Mouse (Mus musculus) small intestine, adult 2 months (tissue): ENCODE data around the gene Mbd6. TPM values are rescaled to one million over a fixed set of nuclear protein-coding genes. Genes with fewer than 3 reads are reported as not detected.

Experiments
- H3K27ac ChIP-seq: fragments of 200-500 bp; 2 replicates; pipeline ENCODE4 v1.5.1; 2012; ENCODE audit warnings: low read depth, low read length, control low read depth, inconsistent platforms; ENCODE audit not compliant: insufficient read depth
- H3K27me3 ChIP-seq: fragments of 200-500 bp; 2 replicates; pipeline ENCODE4 v1.6.1; 2012; ENCODE audit warnings: mild to moderate bottlenecking, moderate library complexity, low read length, inconsistent platforms; ENCODE audit not compliant: control insufficient read depth, insufficient read depth
- H3K36me3 ChIP-seq: fragments of 200-500 bp; 2 replicates; pipeline ENCODE4 v1.6.1; 2012; ENCODE audit warnings: mild to moderate bottlenecking, low read length, control low read depth, inconsistent platforms; ENCODE audit not compliant: control insufficient read depth, insufficient read depth
- H3K4me1 ChIP-seq: fragments of 200-500 bp; 2 replicates; pipeline ENCODE4 v1.6.1; 2012; ENCODE audit warnings: low read length, inconsistent platforms, mixed read lengths; ENCODE audit not compliant: control insufficient read depth, insufficient read depth, insufficient read length
- H3K4me3 ChIP-seq: fragments of 200-500 bp; 2 replicates; pipeline ENCODE4 v1.5.1; 2012; ENCODE audit warnings: low read depth, mild to moderate bottlenecking, control low read depth, inconsistent platforms, low read length, moderate library complexity
- CTCF ChIP-seq: fragments of 200-500 bp; IDR thresholded peaks from 2 replicates; pipeline ENCODE4 v1.5.1; 2012; ENCODE audit warnings: low read depth, mild to moderate bottlenecking, control low read depth, inconsistent platforms, low read length, moderate library complexity, mixed read lengths; ENCODE audit not compliant: insufficient replicate concordance, insufficient read length; ENCODE audit errors: extremely low read depth
- POLR2A ChIP-seq: fragments of 200-500 bp; IDR thresholded peaks from 2 replicates; pipeline ENCODE4 v1.6.1; 2012; ENCODE audit warnings: low read depth, mild to moderate bottlenecking, control low read depth, inconsistent platforms, low read length, moderate library complexity
- WGBS: fragments of 180-500 bp; shearing (Covaris S2); methylation state at CpG from one replicate; pipeline ENCODE4 v1.1.7; 2018; 5-methylcytosine and 5-hydroxymethylcytosine counted together
- polyA plus RNA-seq: library from polyadenylated mRNA; depleted of rRNA; stranded (reverse); fragments of >200 nt; gene quantifications from 2 replicates; pipeline ENCODE4 v1.2.3, GENCODE M21; 2012

The Mbd6 gene
- polyA plus RNA-seq, 1 experiment: 76.2 TPM

GRCm38 (mm10) chr10:127286730-127287129 lies 2.1 kb downstream of the Mbd6 start:
- Histone ChIP-seq H3K4me1 (peaks cover 20% of the 10 kb centered on the region), H3K27me3 (no peaks in the 10 kb centered on the region), H3K27ac (peak overlapping the region; percentile 87; the same call in 1 of the 2 replicates), H3K36me3 (peaks cover 55% of the 10 kb centered on the region), H3K4me3 (peak overlapping the region; percentile 97)
- no peak for TF ChIP-seq POLR2A
- no peak for TF ChIP-seq CTCF
- 30% methylated on average over 7 of the region's 7 CpGs for WGBS

GRCm38 (mm10) chr10:127286194-127286593 lies 2.6 kb downstream of the Mbd6 start:
- Histone ChIP-seq H3K4me1 (peaks cover 20% of the 10 kb centered on the region), H3K36me3 (peaks cover 60% of the 10 kb centered on the region), H3K27ac (no peak overlapping the region), H3K27me3 (no peaks in the 10 kb centered on the region), H3K4me3 (no peak overlapping the region)
- TF ChIP-seq CTCF: no peak
- no peak for TF ChIP-seq POLR2A
- WGBS: 89% methylated on average over 7 of the region's 7 CpGs

GRCm38 (mm10) chr10:127285644-127286043 lies 3.2 kb downstream of the Mbd6 start:
- 88% methylated on average over 13 of the region's 13 CpGs for WGBS
- no peaks in the 10 kb centered on the region for H3K27me3 ChIP-seq
- no peak overlapping the region for H3K4me3 ChIP-seq
- TF ChIP-seq CTCF (no peak), POLR2A (no peak)
- peaks cover 64% of the 10 kb centered on the region for H3K36me3 ChIP-seq
- H3K4me1 ChIP-seq: peaks cover 20% of the 10 kb centered on the region
- H3K27ac ChIP-seq: no peak overlapping the region

- H3K4me3 ChIP-seq: no peak overlapping the region
- peaks cover 68% of the 10 kb centered on the region for H3K36me3 ChIP-seq
- peaks cover 20% of the 10 kb centered on the region for H3K4me1 ChIP-seq
- H3K27ac ChIP-seq: no peak overlapping the region
- H3K27me3 ChIP-seq: no peaks in the 10 kb centered on the region
- TF ChIP-seq CTCF: no peak
- TF ChIP-seq POLR2A: no peak
- WGBS: 85% methylated on average over 11 of the region's 11 CpGs
These were observed 3.9 kb downstream of the Mbd6 start for GRCm38 (mm10) chr10:127284724-127285500.

GRCm38 (mm10) chr10:127284105-127284622 lies 4.7 kb downstream of the Mbd6 start:
- no peaks in the 10 kb centered on the region for H3K27me3 ChIP-seq
- 94% methylated on average over 7 of the region's 7 CpGs for WGBS
- H3K4me3 ChIP-seq: no peak overlapping the region
- peaks cover 74% of the 10 kb centered on the region for H3K36me3 ChIP-seq
- H3K4me1 ChIP-seq: peaks cover 15% of the 10 kb centered on the region
- H3K27ac ChIP-seq: no peak overlapping the region
- no peak for TF ChIP-seq CTCF

- H3K27ac ChIP-seq: no peak overlapping the region
- WGBS: 29% methylated on average over 13 of the region's 13 CpGs
- H3K27me3 ChIP-seq: no peaks in the 10 kb centered on the region
- TF ChIP-seq POLR2A: no peak
- TF ChIP-seq CTCF: no peak
- H3K4me1 ChIP-seq: peaks cover 13% of the 10 kb centered on the region
- peaks cover 86% of the 10 kb centered on the region for H3K36me3 ChIP-seq
- no peak overlapping the region for H3K4me3 ChIP-seq
These were observed 6.1 kb downstream of the Mbd6 start for GRCm38 (mm10) chr10:127282620-127283215.

- Histone ChIP-seq H3K27me3 (no peaks in the 10 kb centered on the region), H3K4me3 (no peak overlapping the region), H3K36me3 (peaks cover 89% of the 10 kb centered on the region), H3K4me1 (no peaks in the 10 kb centered on the region), H3K27ac (no peak overlapping the region)
- WGBS: 84% methylated on average over 8 of the region's 8 CpGs
- TF ChIP-seq POLR2A: no peak
- TF ChIP-seq CTCF: no peak
These were observed 7.5 kb downstream of the Mbd6 start for GRCm38 (mm10) chr10:127281316-127281715.
